Mouse (Mus musculus): ENCODE measurements at regions not wholly inside any gene's neighbourhood (a gene's known extent, or its start where the extent isn't known, plus 50 kb on each side); places are given as distances from the start of the nearest gene placed in this dataset.

- DNase-seq: no peak
These were observed 105.4 kb downstream of the Ahr start for GRCm38 (mm10) chr12:35429473-35429872.

GRCm38 (mm10) chr12:35419206-35419605 is 115.6 kb downstream of the Ahr start:
- no peak for DNase-seq

GRCm38 (mm10) chr12:35417943-35418342 is 116.9 kb downstream of the Ahr start:
- peak; percentile 34 for DNase-seq

DNA sequence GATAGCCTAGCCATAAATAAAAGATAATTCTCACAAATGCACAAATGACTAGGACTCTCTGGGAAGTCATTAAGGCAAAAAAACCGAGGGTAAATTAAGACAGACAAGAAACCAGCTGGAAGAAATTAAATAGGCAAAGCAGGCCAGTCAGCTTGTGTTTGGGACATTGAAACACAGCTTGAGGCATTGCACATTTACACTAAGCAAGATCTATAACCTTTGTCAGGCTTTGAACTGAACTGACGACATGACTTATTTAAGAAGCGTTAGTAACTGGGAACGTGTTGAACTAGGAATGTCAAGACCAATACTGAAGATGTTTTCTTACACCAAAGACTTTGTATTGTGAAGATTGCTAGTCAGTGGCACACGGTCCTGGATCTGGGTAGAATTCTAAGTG is 118.3 kb downstream of the Ahr start:
- DNase-seq: no peak

- no peak for DNase-seq
These were observed 122.1 kb downstream of the Ahr start for GRCm38 (mm10) chr12:35412715-35413114.

DNA sequence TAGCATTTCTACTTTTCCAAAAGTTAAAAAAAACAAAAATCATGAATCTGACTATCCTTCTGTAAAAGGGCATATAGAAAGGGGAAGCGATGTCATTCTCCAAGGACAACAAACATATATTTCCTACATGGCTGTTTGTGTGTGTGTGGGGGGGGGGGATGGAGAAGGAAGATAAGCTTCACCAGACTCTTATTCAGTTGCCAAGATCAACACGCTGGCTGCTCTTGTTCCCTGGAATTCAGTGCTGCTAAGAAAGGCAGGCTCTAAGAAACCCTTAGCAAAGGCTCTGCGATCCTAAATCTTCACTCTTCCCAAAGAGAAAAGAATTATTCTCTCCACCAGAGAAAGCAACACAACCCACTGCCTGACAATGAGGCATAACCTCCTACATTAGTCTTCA is 126.4 kb downstream of the Ahr start:
- no peak for DNase-seq

GRCm38 (mm10) chr12:35408044-35408443 is 126.8 kb downstream of the Ahr start:
- no peak for DNase-seq

- no peak for DNase-seq
These were observed 133.0 kb downstream of the Ahr start for GRCm38 (mm10) chr12:35401853-35402252.

GRCm38 (mm10) chr12:35401219-35401618 is 133.6 kb downstream of the Ahr start:
- DNase-seq: no peak

DNA sequence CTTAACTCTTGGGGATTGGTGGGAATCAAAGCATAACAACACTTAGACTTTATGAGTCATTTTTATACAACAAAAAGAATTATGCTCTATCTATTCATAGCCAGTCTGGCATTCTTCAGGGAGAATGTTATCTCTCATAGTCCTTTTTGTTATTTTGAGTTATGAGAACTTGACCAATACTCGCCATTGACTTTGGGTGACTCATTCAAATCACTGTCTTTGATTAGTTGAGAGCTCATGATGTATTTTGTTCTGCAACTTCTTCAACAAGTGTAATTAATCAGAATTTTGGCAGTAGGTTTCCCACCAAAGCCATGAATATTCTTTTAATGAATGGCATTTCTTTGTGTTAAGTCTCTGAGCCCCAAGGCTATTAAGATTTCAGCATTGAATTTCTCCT is 139.6 kb downstream of the Ahr start:
- DNase-seq: no peak

DNA sequence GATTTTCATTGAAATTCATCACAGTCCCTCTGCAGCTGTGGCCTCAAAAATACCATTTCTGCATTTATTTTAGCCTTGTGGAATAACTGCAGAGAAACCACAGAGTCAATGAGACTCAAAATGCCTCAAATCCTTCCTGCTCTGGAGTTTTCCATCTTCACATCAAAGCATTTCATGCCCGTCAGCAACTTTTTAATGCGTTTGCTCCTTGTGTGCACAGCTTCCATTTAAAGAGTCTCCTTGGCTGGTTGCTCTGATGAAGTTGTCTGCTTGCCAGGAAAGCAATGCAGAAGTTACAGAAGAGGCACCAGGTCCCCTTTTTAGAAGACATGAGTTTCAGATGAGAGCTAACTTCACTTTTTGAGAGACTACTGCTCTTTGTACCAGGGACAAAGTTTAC is 142.7 kb downstream of the Ahr start:
- no peak for DNase-seq

GRCm38 (mm10) chr12:35390266-35390665 is 144.6 kb downstream of the Ahr start:
- DNase-seq: no peak

GRCm38 (mm10) chr12:35389839-35390238 is 145.0 kb downstream of the Ahr start:
- no peak for DNase-seq

- DNase-seq: no peak
These were observed 150.6 kb downstream of the Ahr start for GRCm38 (mm10) chr12:35384211-35384610.

- no peak for DNase-seq
These were observed 157.6 kb downstream of the Ahr start for GRCm38 (mm10) chr12:35377266-35377665.

GRCm38 (mm10) chr12:35376365-35376764 is 158.5 kb downstream of the Ahr start:
- DNase-seq: no peak

GRCm38 (mm10) chr12:35357901-35358300 is 176.9 kb downstream of the Ahr start:
- DNase-seq: no peak

DNA sequence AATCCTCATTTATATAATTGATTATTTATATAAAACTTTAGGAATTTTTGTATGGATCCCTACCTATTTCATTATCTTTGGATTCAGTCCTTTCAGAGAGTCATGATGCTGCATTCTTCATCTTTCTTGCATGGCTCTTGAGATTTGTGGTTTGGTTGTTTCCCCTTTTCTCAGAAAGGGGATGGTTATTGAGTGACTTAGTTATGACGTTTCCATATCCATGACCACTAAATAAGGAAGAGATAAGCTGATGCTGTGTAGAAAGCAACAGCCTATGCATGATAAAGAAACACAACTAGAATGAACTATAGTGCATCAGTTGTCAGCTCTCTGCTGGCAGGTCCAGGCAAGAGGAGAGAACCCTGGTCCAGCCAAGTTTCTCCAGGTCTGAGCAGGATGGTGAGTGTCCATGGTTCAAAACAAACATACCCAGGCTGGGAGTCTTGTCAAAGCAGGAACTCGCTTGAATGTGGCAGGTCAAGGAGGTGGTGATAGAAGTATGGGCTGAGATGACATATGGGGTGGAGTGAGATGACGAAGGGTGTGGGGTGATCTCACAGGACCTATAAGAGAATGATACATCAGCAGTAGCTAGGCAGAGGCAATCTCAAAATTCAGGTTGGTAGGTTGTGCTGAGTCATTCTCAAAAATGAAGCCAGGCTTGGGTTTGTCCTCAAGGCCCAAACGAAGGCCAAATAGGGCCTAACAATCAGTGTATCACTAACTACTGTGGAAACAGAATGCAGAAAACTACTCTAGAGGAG is 196.5 kb downstream of the Ahr start:
- peak; percentile 27 for DNase-seq

DNA sequence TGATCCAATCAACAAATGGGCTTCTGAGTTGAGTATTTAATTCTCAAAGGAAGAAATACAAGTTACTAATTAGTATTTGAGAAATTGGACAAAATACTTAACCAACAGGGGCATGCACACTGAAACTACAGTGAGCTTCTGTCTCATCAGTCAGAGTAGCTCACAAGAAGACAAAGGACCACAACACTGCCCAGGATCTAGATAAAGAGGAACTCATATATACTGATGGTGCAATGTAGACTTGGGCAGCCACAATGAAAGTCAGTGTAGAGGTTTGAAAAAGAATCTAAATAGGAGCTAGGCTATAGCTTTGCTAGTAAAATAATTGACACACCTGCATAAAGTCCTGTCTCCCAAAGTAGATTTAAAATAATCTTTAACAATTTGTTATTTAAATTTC is 198.5 kb downstream of the Ahr start:
- no peak for DNase-seq

DNA sequence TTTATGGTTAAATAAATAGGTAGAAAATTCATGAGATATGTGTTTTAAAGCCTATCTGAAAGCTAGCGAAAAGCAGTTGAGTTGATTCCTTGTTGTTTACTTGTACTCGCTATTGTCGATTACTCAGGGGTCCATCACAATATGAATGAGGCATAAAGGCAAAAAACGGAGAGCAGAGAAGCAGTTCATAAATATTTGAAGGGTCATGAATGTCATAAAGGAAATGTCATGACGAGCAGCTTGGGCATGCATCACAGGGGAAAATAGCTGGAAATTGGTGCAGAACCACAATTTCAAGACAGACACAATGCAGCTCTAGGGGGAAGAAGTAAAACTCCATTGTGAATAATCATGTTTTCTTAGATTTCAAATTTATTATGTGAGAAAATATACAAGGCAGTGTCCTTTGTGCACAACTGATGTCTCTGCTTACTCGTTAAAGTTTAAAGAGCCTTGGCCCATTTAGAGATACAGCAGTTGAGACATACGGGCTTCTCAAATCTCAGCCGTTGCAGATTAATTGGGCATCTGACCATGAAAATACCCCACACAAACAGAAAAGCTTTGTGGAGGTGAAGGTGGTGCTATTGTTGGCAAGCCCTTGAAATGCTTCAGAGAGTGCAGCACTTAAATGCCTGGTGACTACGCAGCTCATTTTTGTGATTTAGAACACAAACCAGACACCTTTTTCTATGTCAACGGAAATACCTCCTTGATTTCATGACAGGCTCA is 200.3 kb downstream of the Ahr start:
- DNase-seq: peak; percentile 20

DNA sequence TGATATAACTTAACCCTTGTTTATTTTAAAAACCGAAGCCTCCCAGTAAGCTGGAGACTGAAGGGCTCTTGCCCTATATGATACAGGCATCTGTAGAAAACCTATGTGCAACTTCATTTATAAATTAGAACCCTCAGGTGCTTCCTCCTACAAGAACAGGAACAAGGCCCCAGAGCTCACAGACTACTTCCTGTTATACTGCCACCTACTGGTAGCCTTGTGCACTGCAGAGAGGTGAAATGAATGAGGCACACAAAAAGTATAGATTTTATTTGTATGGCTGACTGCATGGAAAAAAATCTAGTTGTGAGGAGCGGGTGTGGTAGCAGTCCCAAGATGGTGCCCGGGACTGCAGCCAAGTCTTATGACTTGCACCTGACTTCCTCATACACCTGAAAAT is 203.5 kb downstream of the Ahr start:
- no peak for DNase-seq

DNA sequence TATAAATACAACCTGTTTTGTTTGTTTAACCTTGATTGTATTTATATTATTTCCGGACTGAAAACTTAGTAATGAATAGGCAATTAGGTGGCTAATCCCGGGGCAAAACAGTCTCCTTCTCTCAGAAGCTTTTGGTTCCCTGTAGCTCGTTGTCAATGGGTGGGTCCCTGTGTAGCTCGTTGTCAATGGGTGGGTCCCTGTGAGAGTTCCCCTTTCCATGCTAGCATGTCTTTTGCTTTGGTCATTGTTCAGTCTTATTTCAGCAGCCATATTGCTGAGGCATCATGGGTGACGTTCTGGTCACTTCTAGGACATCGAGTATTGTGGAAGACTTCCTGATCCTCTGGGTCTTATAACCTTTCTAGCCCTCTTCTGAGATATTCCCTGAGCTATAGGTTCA is 205.1 kb downstream of the Ahr start:
- DNase-seq: no peak

DNA sequence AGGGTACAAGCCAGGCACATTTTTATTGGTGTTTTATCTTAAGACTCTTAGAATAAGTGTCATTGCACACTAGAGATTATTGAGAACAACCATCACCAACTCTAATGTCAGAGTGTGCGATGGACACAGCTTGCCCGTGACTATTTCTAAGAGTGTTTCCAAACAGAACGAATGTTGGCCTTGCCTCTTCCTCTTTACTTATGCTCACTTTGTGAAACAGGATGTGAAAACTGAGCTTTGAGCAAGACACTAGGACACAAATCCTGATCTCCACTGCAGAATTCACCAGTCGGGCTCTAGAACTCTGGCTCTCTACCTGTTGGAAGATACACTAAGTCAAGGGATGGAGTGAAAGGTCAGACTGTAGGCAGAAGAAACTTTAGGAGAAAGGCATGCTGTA is 215.3 kb downstream of the Ahr start:
- DNase-seq: no peak

DNA sequence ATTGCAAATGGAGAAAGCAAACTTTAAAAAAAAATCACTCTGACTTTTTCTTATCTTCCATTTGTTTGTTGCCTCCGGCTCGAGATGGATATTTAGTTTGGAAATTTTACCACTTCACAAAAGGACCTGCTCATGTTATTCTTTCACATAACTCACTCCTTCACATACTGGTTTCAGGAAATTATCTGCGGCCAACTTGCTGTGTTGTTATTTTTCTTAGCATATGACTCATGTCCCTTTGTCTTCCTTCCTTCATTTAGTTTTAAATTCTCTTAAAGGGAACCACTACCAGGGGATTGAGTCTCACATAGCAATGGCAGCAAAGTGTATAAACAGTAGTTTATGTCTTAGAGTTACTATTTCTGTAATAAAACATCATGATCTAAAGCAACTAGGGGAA is 217.8 kb downstream of the Ahr start:
- no peak for DNase-seq
